Mouse (Mus musculus) heart, embryonic 13.5 days (tissue): Measurements from ENCODE around the gene N4bp1. TPM values are rescaled to one million over a fixed set of nuclear protein-coding genes. Genes with fewer than 3 reads are reported as not detected.
A peak's percentile ranks its signal among the peaks of the same experiment; 100 is the strongest.

Source experiments
- ATAC-seq: fragments of 200-750 bp; cut with Nextera tagmentation; 2 replicates; pipeline ENCODE4 v1.8.0; 2017; ENCODE audit warnings: moderate TSS enrichment; ENCODE audit not compliant: insufficient number of reproducible peaks, low FRiP score, low TSS enrichment; ENCODE audit errors: extremely low read depth
- H3K27ac ChIP-seq: fragments of 300-500 bp; sonication (generic); replicated peaks from 2 replicates; pipeline ENCODE4 v1.5.1; 2015; ENCODE audit warnings: moderate library complexity, mild to moderate bottlenecking, inconsistent platforms
- H3K27me3 ChIP-seq: fragments of 300-500 bp; sonication (generic); replicated peaks from 2 replicates; pipeline ENCODE4 v1.6.1; 2015; ENCODE audit warnings: mild to moderate bottlenecking, inconsistent platforms
- H3K36me3 ChIP-seq: fragments of 300-500 bp; sonication (generic); 2 replicates; pipeline ENCODE4 v1.6.1; 2015; ENCODE audit warnings: mild to moderate bottlenecking, inconsistent platforms
- H3K4me1 ChIP-seq: fragments of 300-500 bp; sonication (generic); 2 replicates; pipeline ENCODE4 v1.6.1; 2015; ENCODE audit warnings: inconsistent platforms
- H3K4me2 ChIP-seq: fragments of 300-500 bp; sonication (generic); 2 replicates; pipeline ENCODE4 v1.6.1; 2015; ENCODE audit warnings: inconsistent platforms, mild to moderate bottlenecking, moderate library complexity
- H3K4me3 ChIP-seq: fragments of 300-500 bp; sonication (generic); 2 replicates; pipeline ENCODE4 v1.5.1; 2015; ENCODE audit warnings: moderate library complexity, mild to moderate bottlenecking, inconsistent platforms
- H3K9ac ChIP-seq: fragments of 300-500 bp; sonication (generic); 2 replicates; pipeline ENCODE4 v1.6.1; 2015; ENCODE audit warnings: inconsistent platforms, mild to moderate bottlenecking, moderate library complexity
- H3K9me3 ChIP-seq: fragments of 300-500 bp; sonication (generic); 2 replicates; pipeline ENCODE4 v1.6.1; 2016; ENCODE audit warnings: inconsistent platforms
- WGBS: fragments of 180-500 bp; shearing (Covaris S2); methylation state at CpG from one replicate; pipeline ENCODE4 v1.1.7; 2015; ENCODE audit warnings: mixed read lengths; 5-methylcytosine and 5-hydroxymethylcytosine counted together
- polyA plus RNA-seq: library from polyadenylated mRNA; unstranded; fragments of >200 nt; fragmentation: Nextera tagmentation; extraction: Ambion mirVana; gene quantifications from 2 replicates; pipeline ENCODE4 v1.2.1, GENCODE M21; 2015

The N4bp1 gene
- polyA plus RNA-seq, 1 experiment from 2014 or later = 6.2 TPM

DNA sequence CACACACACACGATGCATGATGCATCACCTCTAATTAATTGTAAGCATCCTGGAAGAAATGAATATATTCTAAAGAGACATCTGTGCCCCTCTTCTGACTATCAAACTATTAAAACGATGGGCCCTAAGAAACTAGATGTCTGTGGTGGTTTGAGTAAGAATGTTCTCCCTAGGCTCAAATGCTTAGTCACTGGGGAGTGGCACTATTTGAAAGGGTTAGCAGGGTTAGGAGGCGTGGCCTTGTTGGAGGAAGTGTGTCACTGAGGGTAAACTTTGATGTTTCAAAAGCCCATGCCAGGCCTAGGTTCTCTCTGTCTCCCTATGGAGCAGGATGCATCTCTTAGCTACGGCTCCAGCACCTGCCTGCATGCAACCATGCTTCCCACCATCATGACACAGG, 10.3 kb upstream of the N4bp1 start:
- Histone ChIP-seq H3K27ac (no peak overlapping the region), H3K36me3 (no peaks in the 10 kb centered on the region), H3K4me1 (peaks cover 6% of the 10 kb centered on the region), H3K27me3 (no peaks in the 10 kb centered on the region), H3K4me2 (no peak overlapping the region), H3K4me3 (no peak overlapping the region), H3K9me3 (no peaks in the 10 kb centered on the region), H3K9ac (no peak overlapping the region)
- ATAC-seq = no peak
- 78% methylated on average over 4 of the region's 4 CpGs for WGBS

DNA sequence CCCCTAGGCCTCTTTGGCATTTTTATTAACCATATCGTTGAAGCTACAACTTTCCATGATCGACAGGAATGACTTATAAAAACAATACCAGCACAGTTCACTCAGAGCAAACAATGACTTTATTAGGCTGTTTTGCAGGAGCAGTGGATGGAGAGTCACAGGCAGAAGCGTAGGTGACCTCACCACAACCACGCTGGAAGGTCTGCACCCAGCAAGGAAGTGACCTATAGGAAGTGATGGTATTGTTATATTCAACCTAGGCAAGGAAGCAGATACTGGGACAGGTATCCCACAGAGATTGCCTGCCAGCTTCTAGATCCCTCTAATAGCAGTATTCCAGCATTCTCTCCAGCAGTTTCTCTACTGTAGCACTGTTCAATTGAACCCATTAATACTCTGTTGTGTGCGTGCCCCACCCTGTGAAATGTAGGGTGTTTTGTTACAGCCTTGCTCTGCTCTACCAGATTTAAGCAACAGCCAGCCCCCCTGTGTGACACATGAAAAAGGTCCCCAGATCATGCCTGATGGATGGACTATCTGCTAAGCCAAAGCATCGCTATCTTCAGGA, 9.2 kb upstream of the N4bp1 start:
- Histone ChIP-seq H3K4me1 (peaks cover 6% of the 10 kb centered on the region), H3K9ac (no peak overlapping the region), H3K4me2 (no peak overlapping the region), H3K27ac (peak overlapping the region; percentile 34), H3K36me3 (no peaks in the 10 kb centered on the region), H3K27me3 (no peaks in the 10 kb centered on the region), H3K4me3 (no peak overlapping the region), H3K9me3 (no peaks in the 10 kb centered on the region)
- no peak for ATAC-seq
- WGBS = 71% methylated on average over 6 of the region's 6 CpGs

DNA sequence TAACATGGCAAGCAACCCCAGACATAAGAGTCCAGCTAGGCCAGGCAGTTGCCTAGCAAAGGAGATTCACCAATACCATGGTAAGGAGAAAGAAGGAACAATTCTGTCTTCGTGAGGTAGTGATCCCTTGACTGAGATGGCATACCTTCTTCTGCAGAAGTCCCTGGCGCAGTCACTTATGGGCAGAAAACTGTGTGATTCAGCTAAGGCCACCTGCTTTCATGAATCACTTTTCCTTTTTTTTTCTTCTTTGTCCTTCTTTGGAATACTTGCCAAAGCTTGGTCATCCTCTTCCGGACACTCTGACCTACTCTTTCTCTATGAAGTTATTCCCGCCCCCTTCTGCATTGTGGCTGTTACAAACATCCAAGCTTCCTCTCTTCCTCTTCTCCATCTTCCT, 8.5 kb upstream of the N4bp1 start:
- 66% methylated on average over 4 of the region's 4 CpGs for WGBS

DNA sequence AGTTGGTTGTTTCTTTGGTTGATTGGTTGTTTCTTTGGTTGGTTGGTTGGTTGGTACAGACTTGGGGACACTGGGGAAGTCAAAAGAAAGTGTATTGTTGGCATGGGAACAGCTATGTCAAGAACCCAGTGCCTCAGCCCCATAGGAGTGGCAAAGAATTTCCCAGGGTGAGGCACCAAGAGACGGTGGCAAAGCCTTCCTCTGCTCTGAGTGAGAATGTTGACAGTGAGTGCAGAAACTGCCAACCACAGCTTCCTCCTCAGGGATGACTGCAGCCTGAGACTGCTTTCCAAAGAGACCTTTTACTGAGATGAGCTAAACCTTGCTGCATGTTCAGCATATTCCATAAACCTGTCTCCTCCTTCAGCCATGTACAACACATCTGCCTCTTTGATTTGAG, 6.5 kb upstream of the N4bp1 start:
- no peaks in the 10 kb centered on the region for H3K9me3 ChIP-seq
- H3K4me2 ChIP-seq = no peak overlapping the region
- 59% methylated on average over 1 of the region's 1 CpGs for WGBS
- H3K4me1 ChIP-seq = no peaks in the 10 kb centered on the region
- no peak overlapping the region for H3K27ac ChIP-seq
- H3K27me3 ChIP-seq = peaks cover 9% of the 10 kb centered on the region; the same call in 1 of the 2 replicates
- H3K4me3 ChIP-seq = no peak overlapping the region
- no peak for ATAC-seq
- no peaks in the 10 kb centered on the region for H3K36me3 ChIP-seq
- H3K9ac ChIP-seq = no peak overlapping the region

More for the DNA sequence above, 8.5 kb upstream of the N4bp1 start:
- no peak overlapping the region for H3K4me2 ChIP-seq
- no peaks in the 10 kb centered on the region for H3K9me3 ChIP-seq
- H3K4me3 ChIP-seq = no peak overlapping the region
- peak overlapping the region; percentile 37 for H3K27ac ChIP-seq
- H3K4me1 ChIP-seq = peaks cover 6% of the 10 kb centered on the region
- ATAC-seq = no peak
- H3K27me3 ChIP-seq = no peaks in the 10 kb centered on the region
- no peak overlapping the region for H3K9ac ChIP-seq
- no peaks in the 10 kb centered on the region for H3K36me3 ChIP-seq

DNA sequence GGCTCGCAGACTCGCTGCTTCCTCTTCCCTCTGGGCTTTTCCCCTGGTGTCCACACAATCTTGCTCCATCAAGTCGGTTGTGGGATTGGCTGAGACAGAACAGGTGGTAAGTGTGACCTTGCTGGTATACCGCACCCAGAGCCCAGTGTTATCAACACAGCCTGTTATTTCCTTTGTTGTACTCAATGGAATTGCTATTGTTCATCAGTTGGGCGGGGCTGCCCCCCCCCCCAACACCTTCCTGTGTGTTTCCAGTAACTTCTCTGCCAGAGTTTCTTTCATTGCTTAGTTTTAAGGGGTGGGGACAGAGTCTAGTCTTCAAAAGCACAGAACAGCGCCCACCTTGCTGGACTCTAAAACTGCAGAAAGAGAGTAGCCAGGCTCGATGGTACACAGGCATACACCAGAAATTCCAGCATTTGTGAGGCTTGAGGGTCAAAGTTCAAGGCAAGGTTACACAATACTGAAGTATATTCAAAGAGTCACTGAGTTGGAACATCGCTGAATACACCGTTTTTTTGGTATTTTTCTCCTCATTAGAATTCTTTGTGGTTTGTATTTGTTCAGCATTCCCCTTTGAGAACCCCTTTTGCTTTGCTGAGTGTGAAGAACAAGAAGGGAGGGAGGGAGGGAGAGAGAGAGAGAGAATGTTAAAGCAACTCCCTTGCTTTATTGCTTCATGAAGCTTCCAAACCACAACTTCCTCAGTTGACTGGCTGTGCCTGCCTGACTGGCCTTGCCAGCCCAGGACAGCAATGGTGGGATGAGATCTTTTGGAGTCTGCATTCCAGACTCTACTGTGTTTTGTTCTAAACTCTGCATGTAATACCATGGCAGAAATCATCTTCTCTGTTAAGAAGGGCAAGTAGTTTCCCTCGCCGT, 3.2 kb upstream of the N4bp1 start:
- no peak for ATAC-seq

DNA sequence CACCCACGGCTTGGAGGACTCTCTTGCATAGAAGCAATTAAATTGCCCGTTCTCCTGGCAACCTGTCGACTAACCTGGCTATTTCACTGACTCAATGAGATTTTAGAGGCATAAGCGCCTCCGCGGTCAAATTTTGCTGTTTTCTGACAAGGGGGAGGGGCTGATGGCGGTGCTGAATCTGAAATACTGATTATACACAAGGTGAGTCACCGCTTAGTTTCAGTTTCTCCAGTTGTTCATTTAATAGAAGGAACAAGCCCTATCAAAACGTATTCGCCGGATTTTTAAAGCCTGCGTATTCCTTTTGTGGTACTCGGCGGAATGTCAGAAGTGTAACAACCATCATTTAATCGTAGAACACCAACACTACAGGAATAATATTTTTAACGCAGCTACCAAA, 991 bp downstream of the N4bp1 start:
- WGBS = 3% methylated on average over 16 of the region's 16 CpGs
- ATAC-seq = no peak

More for the DNA sequence above, 3.2 kb upstream of the N4bp1 start:
- H3K27ac ChIP-seq = no peak overlapping the region
- H3K4me1 ChIP-seq = peaks cover 8% of the 10 kb centered on the region
- no peak overlapping the region for H3K4me3 ChIP-seq
- H3K9ac ChIP-seq = no peak overlapping the region
- no peaks in the 10 kb centered on the region for H3K36me3 ChIP-seq
- 58% methylated on average over 11 of the region's 11 CpGs for WGBS
- H3K9me3 ChIP-seq = no peaks in the 10 kb centered on the region
- peaks cover 10% of the 10 kb centered on the region; the same call in 1 of the 2 replicates for H3K27me3 ChIP-seq
- no peak overlapping the region for H3K4me2 ChIP-seq

DNA sequence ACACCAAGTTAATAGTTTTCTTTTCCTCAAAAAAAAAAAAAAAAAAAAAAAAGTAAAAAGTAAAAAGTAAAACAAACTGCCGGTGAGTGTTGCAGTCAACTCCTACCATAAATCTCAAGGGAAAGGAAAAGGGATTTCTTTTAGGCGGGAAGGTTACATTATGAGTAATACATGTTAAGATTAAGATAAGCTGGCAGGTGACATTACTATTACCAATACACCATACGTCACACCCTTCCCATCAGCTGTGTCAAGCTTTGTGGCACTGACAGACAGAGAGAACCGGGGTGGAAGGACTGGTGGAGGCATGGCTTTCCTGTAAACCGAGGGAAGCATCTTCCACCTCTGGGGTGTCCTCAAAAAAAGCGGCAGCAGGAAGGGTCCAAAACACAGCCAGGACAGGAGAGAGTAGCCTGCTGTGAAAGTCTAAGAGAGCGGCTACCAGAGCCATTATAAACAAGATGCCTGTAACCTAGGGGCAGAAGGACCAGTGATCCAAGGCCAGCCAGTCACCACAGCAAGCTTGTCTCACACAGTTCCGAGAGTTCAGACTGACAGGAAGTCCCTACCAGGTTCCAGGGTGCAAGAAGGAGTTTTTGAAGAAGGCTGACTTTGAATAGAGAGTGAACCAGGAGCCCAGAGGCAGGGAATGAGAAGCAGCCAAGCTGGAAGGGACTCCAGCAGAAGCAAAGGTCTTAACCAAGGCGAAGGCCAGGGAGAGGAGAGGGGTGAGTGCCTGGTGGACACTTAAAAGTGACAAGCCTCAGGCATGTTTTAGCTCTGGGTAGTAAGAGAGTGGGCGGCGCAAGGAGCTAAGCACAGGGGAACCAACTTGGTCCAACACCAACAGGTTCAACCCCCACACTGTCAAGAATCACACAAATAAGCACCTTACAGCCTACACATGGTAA, 2.2 kb downstream of the N4bp1 start:
- Histone ChIP-seq H3K4me2 (peak overlapping the region; percentile 95), H3K27me3 (peaks cover 7% of the 10 kb centered on the region; the same call in 1 of the 2 replicates), H3K27ac (0 out of 2 replicates have a peak overlapping the region, but pooled peaks have one; percentile 5), H3K4me1 (peaks cover 46% of the 10 kb centered on the region), H3K4me3 (peak overlapping the region; percentile 95), H3K36me3 (peaks cover 8% of the 10 kb centered on the region; the same call in 1 of the 2 replicates), H3K9me3 (no peaks in the 10 kb centered on the region), H3K9ac (peak overlapping the region; percentile 96)
- WGBS = 67% methylated on average over 11 of the region's 11 CpGs
- ATAC-seq = no peak

More for the DNA sequence above, 991 bp downstream of the N4bp1 start:
- Histone ChIP-seq H3K27me3 (peaks cover 10% of the 10 kb centered on the region; the same call in 1 of the 2 replicates), H3K27ac (peak overlapping the region; percentile 91), H3K4me1 (peaks cover 35% of the 10 kb centered on the region), H3K9me3 (no peaks in the 10 kb centered on the region), H3K36me3 (peaks cover 8% of the 10 kb centered on the region; the same call in 1 of the 2 replicates), H3K4me2 (peak overlapping the region; percentile 95), H3K4me3 (peak overlapping the region; percentile 95), H3K9ac (peak overlapping the region; percentile 96)

DNA sequence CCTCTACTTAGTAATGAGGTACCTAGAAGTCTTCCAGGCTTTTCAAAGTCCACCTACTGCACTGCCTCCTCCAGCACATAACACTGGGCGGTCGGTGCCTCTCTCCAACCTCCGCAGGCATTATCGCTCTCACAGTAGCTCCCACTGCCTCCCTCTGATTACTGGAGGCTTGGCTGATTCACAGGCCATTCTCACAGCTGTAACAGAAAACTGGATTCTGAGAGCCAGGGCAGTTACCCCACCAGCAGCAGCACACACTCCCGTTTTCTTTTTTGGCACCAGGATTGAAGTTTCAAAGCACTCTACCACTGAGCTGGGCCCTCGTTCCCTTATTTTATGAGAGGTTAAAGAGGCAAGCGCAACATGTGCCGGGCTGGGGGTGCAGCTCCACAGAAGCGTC, 3.1 kb downstream of the N4bp1 start:
- H3K4me2 ChIP-seq = peak overlapping the region; percentile 95; the same call in 1 of the 2 replicates
- peak overlapping the region; percentile 53 for H3K9ac ChIP-seq

DNA sequence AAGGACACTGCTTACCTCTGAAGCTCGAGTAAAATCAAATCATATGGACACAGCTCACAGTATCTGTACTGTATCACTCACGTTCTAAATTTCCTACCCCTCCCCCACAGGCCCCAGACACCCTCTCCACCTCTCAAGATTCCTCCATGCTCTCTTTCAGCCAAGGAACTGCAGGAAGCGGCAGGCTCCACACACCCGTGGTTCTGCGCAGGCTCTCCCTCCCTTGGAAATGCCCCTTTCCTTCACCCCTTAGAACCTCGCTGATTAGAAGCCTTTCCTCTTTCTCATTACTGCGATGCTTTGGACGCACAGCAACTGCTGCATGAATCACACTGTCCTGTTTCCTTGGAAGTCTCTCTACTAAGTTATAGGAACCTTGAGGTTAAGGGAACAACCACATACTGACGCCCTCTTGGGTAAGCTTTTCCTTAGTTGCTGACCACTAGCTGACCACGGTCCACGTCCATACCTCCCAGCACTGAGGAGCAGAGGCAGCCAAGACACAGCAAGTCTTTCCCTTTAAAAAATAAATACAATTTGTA, 3.9 kb downstream of the N4bp1 start:
- peak overlapping the region; percentile 95 for H3K4me2 ChIP-seq
- H3K4me1 ChIP-seq = peaks cover 61% of the 10 kb centered on the region
- 46% methylated on average over 11 of the region's 11 CpGs for WGBS
- peaks cover 8% of the 10 kb centered on the region; the same call in 1 of the 2 replicates for H3K36me3 ChIP-seq
- H3K9ac ChIP-seq = no peak overlapping the region; the same call in 1 of the 2 replicates
- no peaks in the 10 kb centered on the region for H3K27me3 ChIP-seq
- H3K27ac ChIP-seq = peak overlapping the region; percentile 40; the same call in 1 of the 2 replicates
- no peaks in the 10 kb centered on the region for H3K9me3 ChIP-seq
- ATAC-seq = no peak
- H3K4me3 ChIP-seq = no peak overlapping the region

More for the DNA sequence above, 3.1 kb downstream of the N4bp1 start:
- H3K27ac ChIP-seq = peak overlapping the region; percentile 33; the same call in 1 of the 2 replicates
- H3K4me3 ChIP-seq = no peak overlapping the region
- ATAC-seq = no peak
- peaks cover 53% of the 10 kb centered on the region for H3K4me1 ChIP-seq
- peaks cover 4% of the 10 kb centered on the region; the same call in 1 of the 2 replicates for H3K27me3 ChIP-seq
- no peaks in the 10 kb centered on the region for H3K9me3 ChIP-seq
- H3K36me3 ChIP-seq = peaks cover 8% of the 10 kb centered on the region; the same call in 1 of the 2 replicates
- 50% methylated on average over 9 of the region's 9 CpGs for WGBS

DNA sequence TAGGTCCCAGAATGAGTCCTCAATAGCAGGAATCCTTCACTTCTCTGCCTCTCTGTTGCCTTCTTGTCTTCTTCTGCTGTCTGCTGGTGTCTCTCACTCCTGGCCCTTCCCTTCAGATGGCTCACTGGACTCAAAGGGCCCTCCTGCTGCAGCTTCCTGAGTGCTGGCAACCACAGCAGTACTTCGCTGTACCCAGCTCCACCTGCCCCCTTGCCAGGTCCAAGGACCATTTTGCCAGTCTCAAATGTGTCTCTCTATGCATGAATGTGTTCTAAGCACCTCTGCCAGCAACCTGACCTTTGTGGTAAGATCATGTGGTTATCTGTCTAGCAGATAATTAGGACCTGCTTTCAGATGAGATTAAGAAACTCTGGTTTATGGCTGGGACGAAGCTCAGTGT, 8.2 kb downstream of the N4bp1 start:
- H3K4me3 ChIP-seq = no peak overlapping the region
- peaks cover 8% of the 10 kb centered on the region; the same call in 1 of the 2 replicates for H3K36me3 ChIP-seq
- WGBS = 91% methylated on average over 2 of the region's 2 CpGs
- H3K4me1 ChIP-seq = peaks cover 76% of the 10 kb centered on the region
- no peak overlapping the region for H3K4me2 ChIP-seq
- H3K27me3 ChIP-seq = no peaks in the 10 kb centered on the region
- no peak overlapping the region for H3K9ac ChIP-seq
- no peak overlapping the region for H3K27ac ChIP-seq
- ATAC-seq = no peak
- no peaks in the 10 kb centered on the region for H3K9me3 ChIP-seq
